Mouse (Mus musculus): ENCODE results near the gene Ypel4.

Ypel4 gene

DNA sequence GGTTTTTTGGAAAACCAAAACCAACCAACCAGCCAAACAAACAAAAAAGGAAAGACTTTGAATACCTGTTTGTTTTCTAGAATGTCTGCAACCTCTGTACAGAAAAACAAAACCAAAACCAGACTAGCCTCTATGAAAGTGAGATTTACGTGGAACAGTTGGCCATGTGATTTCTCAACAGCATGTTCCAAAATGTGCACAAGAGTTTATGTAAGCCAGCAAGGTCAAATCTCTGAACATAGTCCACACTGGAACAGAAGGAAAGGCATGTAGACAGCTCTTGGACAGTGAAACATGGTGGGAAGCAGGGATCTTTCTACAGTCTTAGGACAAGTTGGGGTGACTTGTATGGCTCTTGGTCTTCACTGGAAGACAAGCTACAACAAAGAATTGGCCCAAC is 28.0 kb downstream of the Ypel4 start:
- DNase-seq (ENCODE audit: low spot score) = no peak

DNA sequence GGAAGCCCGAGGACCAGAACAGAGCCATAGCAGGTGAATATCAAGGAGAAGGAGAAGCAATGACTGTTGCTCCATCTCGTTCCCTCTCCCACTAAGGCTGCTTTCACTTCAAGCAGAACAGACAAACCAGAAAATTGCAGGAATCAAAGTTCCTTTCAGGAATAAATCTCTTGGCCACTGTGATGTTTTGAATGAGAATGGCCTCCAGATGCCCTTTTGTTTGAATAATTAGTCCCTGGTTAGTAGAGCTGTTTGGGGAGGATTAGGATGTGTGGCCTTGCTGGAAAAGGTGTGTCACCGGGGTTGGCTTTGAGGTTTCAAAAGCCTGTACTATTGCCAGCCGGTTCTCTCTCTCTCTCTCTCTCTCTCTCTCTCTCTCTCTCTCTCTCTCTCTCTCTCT is 28.4 kb downstream of the Ypel4 start:
- DNase-seq (ENCODE audit: low spot score) = no peak

DNA sequence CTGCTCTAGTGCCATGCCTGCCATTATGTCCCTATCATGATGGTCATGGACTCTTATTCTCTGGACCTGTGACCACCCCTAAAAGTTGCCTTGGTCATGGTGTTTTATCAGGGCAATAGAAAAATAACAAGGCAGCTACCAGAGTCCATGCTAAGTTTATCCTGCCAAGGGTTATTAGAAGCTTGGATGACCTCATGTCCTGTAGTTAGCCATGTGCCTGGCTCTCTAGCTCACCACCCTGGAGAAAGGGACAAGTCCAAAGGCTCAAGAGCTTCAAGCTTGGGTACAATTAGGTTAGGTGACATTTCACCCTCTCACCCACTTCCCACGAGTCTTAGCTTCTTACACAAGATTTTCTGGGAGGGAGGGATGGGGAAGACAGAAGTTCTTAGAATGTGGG is 29.0 kb downstream of the Ypel4 start:
- DNase-seq (ENCODE audit: low spot score) = no peak

DNA sequence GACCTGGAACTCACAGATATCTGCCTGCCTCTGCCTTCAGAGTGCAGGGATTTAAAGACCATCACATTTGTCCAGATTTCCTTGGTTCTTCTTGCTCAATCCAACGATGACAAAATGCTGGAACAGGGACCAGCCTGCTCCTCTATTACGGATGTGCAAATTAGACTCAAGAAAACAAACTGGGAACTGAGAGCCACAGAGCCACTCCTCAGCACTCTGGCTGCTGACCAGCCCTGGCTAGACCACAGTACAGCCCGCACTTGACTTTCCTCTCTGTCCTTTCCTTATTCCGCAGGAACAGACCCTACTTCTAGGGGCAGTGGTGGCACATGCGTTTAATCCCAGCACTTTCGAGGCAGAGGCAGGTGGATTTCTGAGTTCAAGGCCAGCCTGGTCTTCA is 36.6 kb downstream of the Ypel4 start:
- no peak for DNase-seq (ENCODE audit: low spot score)

DNA sequence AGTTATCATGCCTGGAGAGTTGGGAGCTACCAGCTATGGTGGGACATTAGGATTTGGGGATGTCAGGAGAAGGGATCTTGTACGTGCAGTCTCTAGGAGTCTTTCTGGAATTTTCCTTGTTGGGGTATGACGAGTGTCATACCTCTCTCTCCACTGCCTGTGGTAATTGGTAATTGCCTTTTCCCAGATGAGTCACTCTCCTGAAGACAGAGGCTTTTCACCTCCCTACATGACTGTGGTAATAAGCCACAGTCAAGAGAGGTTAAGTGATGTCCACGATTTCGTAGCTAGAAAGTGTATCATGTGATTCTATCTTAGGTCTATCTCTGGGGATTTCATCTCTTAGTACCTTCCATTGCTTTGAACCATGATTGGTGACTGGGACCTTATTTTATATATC is 38.6 kb downstream of the Ypel4 start:
- no peak for DNase-seq (ENCODE audit: low spot score)

DNA sequence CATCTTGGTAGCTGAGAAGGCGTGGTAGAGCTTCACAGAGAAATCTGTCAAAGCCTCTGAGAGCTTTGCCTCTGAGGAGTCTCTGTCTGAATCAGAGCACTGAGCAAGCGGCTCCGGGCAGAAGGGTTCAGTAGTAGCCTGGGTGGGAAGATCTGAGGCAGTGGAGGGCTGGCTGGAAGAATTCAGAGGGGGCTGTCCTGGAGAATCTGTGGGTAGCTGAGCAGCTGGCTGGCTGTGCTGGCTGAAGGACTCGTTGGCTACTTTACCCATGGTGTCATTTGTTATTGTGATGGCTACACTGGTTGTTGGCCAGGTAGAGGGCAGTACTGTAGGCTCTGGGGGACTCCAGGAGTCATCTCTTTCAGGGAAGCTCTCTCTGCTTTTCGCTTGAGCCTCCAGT is 39.3 kb downstream of the Ypel4 start:
- no peak for DNase-seq (ENCODE audit: low spot score)

DNA sequence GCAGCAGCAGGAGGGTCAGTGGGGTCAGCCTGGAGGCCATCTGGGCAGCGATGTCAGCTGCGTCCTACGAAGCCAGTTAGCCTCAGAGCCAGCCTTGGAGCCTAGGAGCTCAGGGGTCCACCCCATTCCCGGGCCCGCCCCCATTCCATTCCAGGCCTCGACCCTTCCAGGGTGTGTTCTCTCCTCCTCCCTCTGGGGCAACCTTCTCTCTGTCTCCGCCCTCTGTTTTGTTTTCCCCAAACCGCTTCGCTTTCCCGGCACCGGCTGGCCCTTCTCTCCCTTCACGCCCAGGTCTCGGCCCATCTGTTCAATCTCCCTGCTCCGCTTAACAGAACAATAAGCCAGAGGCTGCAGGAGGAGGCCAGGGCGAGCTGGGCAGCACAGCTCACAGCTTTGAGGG is 40.9 kb downstream of the Ypel4 start:
- DNase-seq (ENCODE audit: low spot score) = peak; percentile 45

DNA sequence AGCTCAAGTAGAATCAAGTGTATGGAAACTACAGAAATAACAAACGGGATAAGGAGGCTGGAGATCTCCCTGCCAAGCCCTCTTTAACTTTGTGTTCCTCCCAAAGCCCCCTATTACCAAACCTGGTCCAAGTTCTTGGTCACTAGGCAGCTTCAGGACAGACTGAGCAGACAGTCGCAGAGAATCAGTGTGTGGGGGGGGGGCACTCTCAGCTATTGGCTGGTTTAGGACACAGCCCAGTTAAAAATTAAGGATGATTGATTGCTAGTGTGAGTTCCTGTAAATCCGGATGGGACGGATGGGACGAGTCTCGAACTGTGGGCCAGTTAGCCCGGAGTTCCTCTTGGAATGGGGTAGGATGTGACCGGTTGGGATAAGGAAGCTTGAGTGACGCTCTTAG is 41.4 kb downstream of the Ypel4 start, which contains the start of gene Serping1:
TSS of gene Serping1 (minus strand) at position 204 of the 400 bp plus-strand sequence.
- no peak for DNase-seq (ENCODE audit: low spot score)

DNA sequence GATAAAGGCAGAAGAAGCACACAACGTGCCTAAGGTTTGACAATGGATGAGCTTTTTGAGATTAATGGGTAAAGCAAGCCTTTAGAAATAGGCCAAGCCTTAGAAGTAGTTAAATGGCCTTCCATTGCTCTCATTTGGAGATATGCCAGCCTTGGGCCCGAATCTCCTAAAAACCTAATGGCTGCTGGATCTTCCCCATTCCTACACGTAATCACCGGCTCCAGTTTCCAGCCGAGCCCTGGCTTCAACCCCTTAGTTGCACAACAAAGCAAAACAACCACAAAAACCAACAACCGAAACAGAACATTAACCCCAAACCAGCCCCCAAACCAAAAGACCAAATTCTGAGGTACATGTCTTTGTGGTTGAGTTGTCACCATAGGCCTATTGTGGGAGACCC is 41.8 kb downstream of the Ypel4 start:
- DNase-seq (ENCODE audit: low spot score) = no peak

DNA sequence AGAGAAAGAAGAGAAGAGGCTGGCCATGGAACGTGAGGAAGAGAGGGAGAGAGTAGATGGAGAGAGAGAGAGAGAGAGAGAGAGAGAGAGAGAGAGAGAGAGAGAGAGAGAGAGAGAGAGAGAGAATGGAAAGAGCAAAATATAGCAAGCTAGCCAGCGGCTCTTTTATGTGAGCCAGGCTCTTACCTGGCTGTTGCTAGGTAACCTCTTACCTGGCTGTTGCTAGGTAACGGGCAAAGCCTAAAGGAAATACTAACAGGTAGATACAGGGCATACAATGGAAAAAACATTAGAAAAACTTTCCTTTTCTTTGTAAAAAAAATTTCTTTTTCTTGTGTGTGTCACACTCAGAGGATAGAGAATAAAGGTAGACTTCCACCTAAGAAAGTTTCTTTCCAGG is 43.8 kb downstream of the Ypel4 start:
- no peak for DNase-seq (ENCODE audit: low spot score)

DNA sequence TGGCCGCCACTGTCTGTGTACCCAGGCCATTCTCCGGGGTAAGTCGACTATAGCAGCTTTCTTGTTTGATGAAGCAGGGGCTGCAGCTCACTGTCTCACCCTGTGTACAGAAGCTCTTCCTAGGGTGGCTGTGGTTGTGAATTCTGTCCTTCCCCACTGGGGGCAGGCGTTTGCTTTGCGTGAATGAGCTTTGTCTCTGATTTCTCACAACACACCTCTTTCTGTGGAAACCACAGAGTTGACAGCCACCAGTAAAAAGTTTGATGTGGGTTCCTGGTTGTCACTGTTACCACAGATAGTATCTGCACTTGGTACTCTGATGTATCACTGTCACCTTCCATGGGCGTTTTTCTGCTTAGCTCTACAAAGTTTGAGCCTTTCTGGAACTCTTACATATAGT is 45.4 kb downstream of the Ypel4 start:
- no peak for DNase-seq (ENCODE audit: low spot score)

DNA sequence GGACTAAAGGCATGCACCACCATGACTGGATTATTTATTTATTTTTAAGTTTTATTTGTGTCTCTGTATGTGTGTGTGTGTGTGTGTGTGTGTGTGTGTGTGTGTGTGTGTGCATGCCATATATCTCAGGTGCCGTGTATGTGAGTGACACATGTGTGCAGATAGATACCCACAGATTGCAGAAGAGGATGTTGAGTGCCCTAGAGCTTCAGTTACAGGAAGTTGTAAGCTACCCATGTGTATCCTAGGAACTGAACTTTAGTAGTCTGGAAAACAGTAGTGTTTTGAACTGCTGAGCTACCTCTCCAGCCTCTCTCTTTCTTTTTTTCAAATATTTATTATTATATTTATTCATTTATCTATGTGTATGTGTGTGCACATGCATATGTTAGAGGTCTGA is 49.5 kb downstream of the Ypel4 start:
- no peak for DNase-seq (ENCODE audit: low spot score)

DNA sequence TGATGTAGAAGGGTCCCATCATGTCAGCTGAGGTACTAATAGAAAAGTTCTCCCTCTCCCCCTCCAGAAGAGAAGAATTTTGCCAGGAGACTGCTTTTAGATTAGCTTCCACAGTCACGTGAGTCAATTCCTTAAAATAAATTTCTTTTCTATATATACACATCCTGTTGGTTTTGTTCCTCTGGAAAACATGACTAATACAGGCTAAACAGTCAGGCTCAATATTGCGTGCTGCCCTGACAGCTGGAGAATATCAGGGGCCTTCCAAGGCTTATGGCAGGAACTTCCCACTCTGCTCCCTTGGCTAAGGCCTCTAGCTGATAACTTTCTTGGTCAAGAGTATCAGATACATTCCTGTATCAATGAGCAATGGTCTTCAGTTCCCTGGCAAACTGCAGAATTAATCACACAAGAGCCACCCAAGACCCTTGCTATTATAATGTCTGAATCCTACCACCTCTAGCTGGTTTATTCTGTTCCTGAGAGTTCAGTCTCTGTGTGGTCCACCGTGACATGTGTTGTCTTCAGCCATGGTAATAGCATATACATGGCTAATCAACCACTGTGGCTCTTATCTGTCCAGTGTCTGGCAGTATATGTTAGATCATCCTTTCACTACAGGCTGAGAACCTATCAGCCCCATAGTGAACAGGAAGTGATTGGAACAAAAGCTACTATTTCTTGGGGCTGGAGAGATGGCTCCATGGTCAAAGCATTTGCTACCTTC is 50.1 kb downstream of the Ypel4 start:
- DNase-seq (ENCODE audit: low spot score) = no peak
